Mouse (Mus musculus): ENCODE data around the gene Nucb2.

The Nucb2 gene

GRCm38 (mm10) chr7:116503879-116504817 lies at the start of gene Nucb2:
Gene Nucb2, plus strand, starts transcription at chr7:116504369.
- peak; percentile 95 for DNase-seq (ENCODE audit: low spot score)

GRCm38 (mm10) chr7:116456964-116457363 lies 47.2 kb upstream of the Nucb2 start:
- DNase-seq (ENCODE audit: low spot score) = no peak

DNA sequence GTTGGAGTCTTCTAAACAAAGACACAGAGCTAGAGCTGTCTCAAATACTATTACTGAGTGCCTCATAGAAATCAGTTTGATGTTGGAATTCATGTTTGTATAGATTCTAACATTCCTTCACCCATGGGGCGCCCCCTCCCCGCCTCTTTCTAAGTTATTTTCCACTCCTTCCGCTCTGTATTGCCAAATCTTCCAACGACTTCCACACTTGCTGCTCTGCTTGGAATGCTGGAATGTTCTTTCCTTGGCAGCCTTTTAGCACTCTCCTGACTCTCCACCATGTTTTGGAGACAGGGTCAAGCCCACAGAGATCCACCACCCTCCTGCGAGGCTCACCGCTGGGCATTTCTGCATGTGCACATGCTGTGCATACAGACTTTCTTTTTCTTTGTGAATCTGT lies 46.8 kb upstream of the Nucb2 start:
- DNase-seq (ENCODE audit: low spot score) = no peak

DNA sequence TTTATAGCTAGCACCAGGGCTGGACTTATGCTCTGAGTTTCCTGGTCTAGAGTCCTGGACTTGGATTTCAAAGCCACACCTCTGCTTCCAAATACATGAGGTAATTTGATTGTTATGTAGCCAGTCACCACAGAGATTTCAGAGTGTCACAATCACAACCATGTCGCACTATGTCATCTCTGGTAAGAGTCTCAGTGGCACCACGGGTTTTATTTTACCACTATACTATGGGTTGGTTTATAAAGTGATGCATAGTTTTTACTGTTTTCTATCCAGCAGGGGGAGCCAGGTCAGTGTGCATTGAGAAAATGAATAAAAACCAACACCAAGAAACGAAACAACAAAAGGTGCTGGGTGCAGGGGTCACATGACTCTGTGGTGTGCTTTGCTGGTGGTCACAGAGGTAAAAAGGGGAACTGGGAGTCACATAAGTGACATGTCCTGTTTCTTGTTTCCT lies 45.2 kb upstream of the Nucb2 start:
- DNase-seq (ENCODE audit: low spot score) = no peak

- DNase-seq (ENCODE audit: low spot score) = no peak
Measured at GRCm38 (mm10) chr7:116462114-116462513, 42.1 kb upstream of the Nucb2 start.

DNA sequence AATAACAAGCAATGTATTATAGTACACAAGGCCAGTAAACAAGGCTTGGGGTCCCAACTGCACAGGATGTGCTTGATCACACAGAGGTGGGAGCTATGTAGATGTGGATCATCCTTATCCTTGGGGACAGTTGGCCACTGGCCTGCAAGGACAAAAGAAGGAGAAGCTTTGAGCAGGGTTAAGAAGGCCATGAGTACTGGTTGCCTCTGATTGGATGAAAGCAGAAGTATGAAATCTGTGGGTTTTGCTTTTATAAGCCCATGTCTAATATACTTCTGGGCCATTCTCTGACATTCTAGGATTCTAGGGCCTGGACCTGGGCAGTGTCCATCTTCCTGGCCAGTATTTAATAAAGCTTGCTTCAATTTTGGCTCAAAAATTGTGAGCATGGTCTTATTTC lies 28.3 kb upstream of the Nucb2 start:
- no peak for DNase-seq (ENCODE audit: low spot score)

- DNase-seq (ENCODE audit: low spot score) = no peak
Measured at GRCm38 (mm10) chr7:116476264-116476663, 27.9 kb upstream of the Nucb2 start.

DNA sequence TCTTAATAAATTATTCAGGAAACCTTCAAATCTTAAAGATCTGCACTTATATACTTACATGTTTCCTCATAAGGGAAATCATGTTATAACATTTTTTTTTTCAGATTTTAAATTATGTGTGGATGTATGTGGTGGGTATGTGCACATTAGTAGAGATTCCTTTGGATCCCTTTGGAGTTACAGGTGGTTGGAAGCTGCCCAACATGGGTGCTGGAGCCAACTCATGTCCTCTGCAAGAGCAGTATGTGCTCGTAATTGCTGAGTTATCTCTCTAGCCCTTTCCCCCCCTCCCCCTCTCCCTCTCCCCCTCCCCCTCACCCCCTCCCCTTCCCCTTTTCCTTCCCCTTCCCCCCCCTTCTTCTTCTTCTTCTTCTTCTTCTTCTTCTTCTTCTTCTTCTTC lies 21.1 kb upstream of the Nucb2 start:
- DNase-seq (ENCODE audit: low spot score) = no peak

DNA sequence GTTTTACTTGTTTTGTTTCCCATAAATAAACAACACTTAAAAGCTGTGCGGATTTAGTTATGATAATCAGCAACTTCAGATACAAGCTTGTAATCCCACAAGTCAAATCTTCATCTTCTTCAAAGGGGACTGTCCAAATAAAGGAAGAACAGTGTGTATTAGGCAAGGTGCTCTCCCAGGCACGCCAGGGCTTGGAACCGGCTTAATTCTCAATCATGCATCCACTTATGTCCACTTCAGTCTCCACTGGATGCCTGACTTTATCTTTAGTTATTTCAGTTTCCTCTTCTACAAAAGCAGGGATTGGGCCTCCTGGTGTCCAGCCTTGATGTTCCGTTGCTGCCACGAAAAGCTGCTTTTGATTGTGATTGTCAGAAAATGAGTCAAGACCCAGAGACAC lies 20.4 kb upstream of the Nucb2 start:
- no peak for DNase-seq (ENCODE audit: low spot score)

DNA sequence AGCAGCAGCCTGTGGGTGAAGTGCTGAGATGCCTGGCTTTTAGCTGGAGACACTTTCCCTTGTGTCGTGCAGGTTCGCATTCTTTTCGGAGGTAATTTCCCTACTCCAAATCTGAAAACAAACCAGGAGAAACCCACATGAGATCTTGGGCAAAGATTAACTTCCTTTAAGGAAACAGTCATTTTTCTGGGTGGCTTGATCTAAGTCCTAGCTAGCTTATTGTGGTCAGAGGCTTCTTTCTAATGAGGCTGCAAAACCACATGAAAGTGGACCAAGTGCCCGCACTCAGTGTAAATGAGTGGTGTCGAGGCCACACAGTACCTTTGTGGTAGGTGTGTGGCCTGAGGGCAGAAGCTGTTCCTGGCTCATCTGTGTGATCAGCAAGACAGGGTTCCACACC lies 20.0 kb upstream of the Nucb2 start:
- no peak for DNase-seq (ENCODE audit: low spot score)

- DNase-seq (ENCODE audit: low spot score) = no peak
Measured at GRCm38 (mm10) chr7:116485062-116485601, 19.0 kb upstream of the Nucb2 start.

- DNase-seq (ENCODE audit: low spot score) = no peak
Measured at GRCm38 (mm10) chr7:116491113-116491512, 13.1 kb upstream of the Nucb2 start.

- DNase-seq (ENCODE audit: low spot score) = no peak
Measured at GRCm38 (mm10) chr7:116493267-116494003, 10.7 kb upstream of the Nucb2 start.

GRCm38 (mm10) chr7:116494618-116495017 lies 9.6 kb upstream of the Nucb2 start:
- no peak for DNase-seq (ENCODE audit: low spot score)

DNA sequence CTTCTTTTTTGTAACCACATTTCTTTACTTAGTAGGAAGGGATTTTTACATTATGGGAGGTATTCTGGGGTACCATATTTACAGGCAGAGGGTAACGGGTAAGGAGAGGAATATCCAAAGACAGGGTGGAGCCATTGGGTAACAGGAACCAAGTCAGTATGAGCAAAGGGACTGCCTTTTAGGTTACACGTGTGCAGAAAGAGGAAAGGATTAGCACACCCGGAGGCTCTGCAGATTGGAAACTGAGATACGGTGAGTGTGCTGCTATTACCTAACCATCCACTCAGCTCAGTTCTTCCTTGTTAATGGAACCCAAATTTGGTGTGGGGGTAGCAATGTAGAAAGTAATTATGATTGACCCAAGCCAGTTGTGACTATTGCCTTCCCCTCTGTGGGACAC lies 7.4 kb upstream of the Nucb2 start:
- DNase-seq (ENCODE audit: low spot score) = no peak

- DNase-seq (ENCODE audit: low spot score) = no peak
Measured at GRCm38 (mm10) chr7:116504818-116505170, 625 bp downstream of the Nucb2 start.

DNA sequence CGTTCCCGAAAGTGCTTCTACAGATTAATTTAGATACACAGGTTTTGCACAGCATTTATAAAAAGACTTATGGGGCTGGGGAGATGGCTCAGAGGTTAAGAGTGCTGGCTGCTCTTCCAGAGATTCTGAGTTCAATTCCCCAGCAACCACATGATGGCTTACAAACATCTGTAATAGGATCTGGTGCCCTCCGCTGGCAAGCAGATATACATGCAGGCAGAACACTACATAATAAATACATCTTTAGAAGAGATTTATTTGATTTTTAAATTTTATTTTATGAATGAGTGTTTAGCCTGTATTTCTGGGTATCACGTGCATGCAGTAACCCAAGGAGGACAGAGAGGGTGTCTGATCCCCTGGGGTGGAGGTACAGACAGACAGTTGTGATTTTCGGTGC lies 9.9 kb downstream of the Nucb2 start:
- no peak for DNase-seq (ENCODE audit: low spot score)

DNA sequence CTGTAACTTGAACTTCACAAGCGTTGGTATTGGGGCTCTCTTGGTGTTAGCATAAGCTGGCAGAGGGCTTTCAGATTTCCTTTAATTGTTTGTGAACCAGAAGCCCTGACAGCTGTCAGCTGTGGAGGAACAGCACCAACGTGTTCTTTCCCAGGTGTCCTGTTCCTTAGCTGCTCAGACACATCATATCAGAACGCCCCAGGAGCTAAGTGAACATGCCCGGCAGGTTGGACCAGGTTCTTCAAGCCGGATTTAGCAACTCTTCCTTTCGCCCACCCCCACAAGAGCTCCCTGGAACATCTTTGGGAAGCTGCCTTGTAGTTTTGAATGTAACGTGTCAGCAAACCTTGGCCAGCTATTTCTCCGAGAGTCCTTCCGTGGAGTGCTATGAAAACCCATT lies 10.4 kb downstream of the Nucb2 start:
- no peak for DNase-seq (ENCODE audit: low spot score)

GRCm38 (mm10) chr7:116515059-116515458 lies 10.9 kb downstream of the Nucb2 start:
- no peak for DNase-seq (ENCODE audit: low spot score)

DNA sequence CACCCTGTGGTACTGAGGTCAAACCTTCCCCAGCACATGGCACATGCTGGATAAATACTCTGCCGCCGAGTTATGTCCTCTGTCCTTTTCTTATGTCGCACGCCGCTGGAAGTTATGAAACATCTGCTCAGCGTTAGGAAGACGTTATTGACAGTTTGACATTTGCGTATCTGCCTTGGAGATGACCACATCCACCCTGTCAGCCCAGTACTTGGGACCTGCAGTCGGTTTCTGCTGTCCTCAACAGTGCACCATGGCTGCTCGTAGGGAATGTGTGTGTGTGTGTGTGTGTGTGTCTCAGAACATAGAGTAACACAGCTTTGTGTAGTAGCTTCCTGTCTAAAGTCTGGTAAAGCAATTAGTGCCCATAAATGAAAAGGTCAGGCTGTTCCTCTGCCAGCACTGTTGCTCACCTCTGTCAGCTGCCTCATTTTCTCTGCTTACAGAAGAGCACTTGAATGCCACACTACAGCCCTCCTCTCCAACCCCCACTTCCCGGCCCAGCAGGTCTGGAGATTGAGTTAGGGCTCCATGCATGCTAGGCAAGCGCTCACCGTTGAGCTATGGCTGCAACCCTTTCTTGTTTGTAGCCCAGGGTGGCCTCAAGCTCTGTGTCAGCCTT lies 11.5 kb downstream of the Nucb2 start:
- no peak for DNase-seq (ENCODE audit: low spot score)

GRCm38 (mm10) chr7:116517240-116517639 lies 13.1 kb downstream of the Nucb2 start:
- DNase-seq (ENCODE audit: low spot score) = no peak

DNA sequence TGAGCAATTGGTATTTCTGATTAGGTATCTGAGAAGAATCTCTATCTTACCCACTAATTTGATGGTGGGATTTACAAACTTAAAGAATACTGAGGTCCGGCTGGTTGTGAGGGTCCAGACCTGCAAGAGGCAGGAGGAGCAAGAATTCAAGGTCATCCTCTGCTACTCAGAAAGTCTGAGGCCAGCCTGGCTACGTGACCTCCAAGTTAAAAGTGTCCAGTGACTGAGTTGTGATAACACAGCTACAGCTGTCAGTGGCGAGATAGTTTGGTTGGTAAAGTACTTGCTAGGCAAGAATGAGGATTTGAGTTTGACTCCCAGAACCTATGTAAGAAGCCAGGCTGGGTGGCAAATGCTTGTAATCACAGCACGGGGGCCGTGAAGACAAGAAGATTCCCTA lies 14.0 kb downstream of the Nucb2 start:
- DNase-seq (ENCODE audit: low spot score) = no peak

GRCm38 (mm10) chr7:116519805-116520204 lies 15.6 kb downstream of the Nucb2 start:
- DNase-seq (ENCODE audit: low spot score) = no peak

Measured in ovary, postnatal 10 days (tissue).